Mouse (Mus musculus): Measurements from ENCODE around the gene Gm8180. TPM values are rescaled to one million over a fixed set of nuclear protein-coding genes. Genes with fewer than 3 reads are reported as not detected.
"Not testable (repeated sequence)": the region's sequence is repeated elsewhere in the genome, so short reads cannot be mapped to it uniquely, and the experiment has no call there.

Gm8180 gene
- total RNA-seq (2021): not detected
- long read RNA-seq, experiment 1: 0 reads
- long read RNA-seq, experiment 2: 0 reads

DNA sequence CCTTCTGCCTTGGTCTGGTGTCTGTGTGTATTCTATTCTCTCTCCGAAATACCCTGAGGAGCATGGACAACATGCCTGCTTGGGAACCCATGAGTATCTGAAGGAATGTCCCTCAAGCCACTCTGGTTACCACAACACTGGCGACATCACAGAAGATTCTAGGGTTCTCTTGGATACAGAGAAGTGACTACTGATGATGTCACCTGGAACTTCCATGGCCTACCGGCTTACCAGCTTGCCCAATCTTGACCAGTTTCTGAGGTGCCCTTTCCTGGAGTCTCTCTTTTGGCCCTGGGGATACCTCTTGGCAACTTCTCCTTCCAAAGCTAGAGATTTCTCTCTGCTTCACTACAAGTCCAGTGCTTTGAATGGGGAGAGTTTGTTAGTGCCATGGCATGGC is at the start of gene Gm8180:
Gene Gm8180, minus strand, starts transcription at position 101 of the 400 bp plus-strand sequence.
- intact Hi-C loops (cut with DNase I); DNase-seq (ENCODE audit: low spot score in 2 of 2): not testable (repeated sequence)

DNA sequence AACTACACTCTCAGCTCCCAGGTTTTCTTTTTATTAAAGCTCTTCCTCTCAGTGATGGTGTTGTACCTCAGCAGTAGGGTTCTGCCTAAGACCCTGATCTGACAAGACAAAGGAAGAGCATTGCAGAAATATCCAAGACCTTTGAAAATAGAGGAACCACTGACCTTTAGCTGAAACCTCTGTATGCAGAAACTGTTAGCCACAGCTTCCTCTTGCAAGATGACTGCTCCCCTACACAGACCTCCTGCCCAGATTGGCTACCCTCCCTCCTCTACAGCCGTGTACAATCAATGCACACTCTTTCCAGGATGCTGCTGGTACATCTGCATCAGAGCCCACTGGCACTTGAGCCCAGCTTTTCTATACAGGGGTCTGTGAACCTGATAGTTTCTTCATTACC is 45.8 kb upstream of the Gm8180 start:
- DNase-seq (ENCODE audit: low spot score in 2 of 2); intact Hi-C loops (cut with DNase I): not testable (repeated sequence)

DNA sequence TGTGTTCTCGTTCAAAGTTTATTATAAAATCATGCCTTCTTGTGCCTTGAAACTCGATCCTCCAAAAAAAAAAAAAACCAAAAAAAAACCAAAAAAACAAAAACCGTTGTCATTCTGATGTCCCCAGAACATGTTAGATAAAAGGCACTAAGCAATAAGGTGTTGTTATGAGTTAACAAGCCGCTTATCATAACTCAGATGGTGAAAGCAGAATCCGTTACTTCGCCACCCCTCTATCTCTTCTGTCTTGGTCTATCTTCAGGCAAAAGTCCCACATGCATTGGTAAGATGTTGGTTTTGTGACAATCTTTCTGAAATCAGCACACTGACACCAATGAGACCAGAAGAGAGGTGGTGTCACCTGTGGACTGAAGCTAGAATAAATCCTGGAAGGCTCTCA is 39.6 kb upstream of the Gm8180 start:
- DNase-seq (ENCODE audit: low spot score in 2 of 2); intact Hi-C loops (cut with DNase I): not testable (repeated sequence)

DNA sequence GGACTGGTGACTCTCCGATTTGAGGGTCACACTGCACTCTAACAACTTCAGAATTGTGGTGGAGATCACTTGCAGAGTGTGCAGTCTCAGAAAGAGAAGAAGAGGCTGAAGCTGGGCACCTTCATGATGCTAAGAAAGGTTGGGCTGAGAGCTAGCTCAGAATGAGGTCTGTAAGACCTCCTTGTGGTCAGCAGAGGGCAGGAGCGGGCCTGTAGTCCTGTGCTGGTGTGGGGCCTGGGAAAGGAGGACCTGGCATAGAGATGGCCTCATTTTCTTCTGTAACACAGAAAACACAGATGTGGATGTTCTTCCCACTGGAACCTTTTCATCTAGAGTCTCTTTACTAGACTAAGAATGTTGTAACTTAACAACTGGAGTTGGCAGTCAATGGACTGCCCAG is 37.3 kb upstream of the Gm8180 start:
- intact Hi-C loops (cut with DNase I): not testable (repeated sequence)

DNA sequence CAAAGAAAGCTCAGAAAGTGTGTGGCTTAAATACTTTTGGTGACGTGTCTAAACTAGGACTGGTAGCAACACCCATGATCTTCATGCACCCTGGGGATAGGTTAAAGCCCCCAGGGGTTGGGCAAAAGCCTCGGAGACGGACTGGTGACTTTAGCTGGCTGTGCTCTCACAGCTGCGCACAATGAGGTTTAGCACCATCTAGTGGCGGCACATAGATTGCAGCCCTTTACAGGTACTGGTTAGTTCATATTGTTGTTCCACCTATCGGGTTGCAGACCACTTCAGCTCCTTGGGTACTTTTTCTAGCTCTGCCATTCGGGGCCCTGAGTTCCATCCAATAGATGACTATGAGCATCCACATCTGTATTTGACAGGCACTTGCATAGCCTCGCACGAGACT is 27.9 kb upstream of the Gm8180 start:
- intact Hi-C loops (cut with DNase I): not testable (repeated sequence)
- peak; percentile 39 to 65 for DNase-seq (ENCODE audit: low spot score in 2 of 2)

More for the DNA sequence above, 37.3 kb upstream of the Gm8180 start:
- DNase-seq (ENCODE audit: low spot score in 2 of 2): not testable (repeated sequence)

DNA sequence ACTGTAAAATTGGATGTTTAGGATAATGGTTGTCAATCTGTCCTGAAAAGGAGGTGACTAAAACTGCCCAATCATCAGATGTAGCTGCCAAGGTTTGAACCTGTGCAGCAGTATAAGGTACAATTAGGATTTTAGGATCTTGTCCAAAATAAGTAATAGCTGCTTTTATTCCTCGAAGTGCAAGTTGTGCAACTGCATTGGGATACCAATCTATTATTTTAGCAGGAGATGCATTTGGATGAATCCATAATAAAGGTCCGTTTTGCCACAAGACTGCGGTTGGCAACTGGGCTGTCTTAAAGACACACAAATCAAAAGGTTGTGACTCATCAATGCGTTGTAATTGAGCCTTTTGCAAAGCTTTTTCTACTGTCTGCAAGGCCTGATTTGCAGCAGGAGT is 23.6 kb upstream of the Gm8180 start:
- DNase-seq (ENCODE audit: low spot score in 2 of 2); intact Hi-C loops (cut with DNase I): not testable (repeated sequence)

DNA sequence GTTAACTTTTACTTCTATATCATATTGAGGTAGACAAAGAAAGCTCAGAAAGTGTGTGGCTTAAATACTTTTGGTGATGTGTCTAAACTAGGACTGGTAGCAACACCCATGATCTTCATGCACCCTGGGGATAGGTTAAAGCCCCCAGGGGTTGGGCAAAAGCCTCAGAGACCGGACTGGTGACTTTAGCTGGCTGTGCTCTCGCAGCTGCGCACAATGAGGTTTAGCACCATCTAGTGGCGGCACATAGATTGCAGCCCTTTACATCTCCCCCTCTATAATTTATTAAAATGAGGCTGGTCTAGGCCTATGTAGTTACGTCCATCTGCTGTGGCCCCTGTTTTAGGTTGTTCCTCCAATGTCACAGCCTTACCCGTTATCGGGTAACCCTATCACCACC is 19.9 kb upstream of the Gm8180 start:
- DNase-seq (ENCODE audit: low spot score in 2 of 2); intact Hi-C loops (cut with DNase I): not testable (repeated sequence)

DNA sequence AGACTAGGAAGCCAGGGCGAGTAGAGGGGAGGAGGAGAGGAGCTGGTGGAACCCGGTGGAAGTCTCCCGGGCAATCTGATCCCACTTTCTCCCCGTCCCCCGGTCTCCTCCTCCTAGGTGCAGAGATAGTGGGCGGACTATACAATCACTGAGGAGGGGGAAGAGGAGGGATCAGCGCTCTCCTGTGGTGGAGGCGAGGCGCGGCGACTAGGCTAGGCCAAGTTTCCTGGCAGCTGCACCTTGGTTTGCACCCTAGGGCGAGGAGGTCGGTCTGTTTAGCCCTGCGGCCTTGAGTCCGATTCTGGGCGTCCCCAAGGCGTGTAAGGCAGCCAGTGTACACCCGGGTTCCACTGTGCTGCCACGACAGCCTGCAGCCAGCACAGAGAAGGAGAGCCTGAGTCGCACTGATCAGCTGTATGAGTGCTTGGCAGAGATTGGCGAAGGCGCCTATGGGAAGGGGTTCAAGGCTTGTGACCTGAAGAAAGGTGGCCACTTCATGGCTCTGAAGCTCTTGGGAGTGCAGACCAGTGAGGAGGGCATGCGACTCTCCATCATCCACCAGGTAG is 12.4 kb upstream of the Gm8180 start:
- intact Hi-C loops (cut with DNase I): not testable (repeated sequence)

DNA sequence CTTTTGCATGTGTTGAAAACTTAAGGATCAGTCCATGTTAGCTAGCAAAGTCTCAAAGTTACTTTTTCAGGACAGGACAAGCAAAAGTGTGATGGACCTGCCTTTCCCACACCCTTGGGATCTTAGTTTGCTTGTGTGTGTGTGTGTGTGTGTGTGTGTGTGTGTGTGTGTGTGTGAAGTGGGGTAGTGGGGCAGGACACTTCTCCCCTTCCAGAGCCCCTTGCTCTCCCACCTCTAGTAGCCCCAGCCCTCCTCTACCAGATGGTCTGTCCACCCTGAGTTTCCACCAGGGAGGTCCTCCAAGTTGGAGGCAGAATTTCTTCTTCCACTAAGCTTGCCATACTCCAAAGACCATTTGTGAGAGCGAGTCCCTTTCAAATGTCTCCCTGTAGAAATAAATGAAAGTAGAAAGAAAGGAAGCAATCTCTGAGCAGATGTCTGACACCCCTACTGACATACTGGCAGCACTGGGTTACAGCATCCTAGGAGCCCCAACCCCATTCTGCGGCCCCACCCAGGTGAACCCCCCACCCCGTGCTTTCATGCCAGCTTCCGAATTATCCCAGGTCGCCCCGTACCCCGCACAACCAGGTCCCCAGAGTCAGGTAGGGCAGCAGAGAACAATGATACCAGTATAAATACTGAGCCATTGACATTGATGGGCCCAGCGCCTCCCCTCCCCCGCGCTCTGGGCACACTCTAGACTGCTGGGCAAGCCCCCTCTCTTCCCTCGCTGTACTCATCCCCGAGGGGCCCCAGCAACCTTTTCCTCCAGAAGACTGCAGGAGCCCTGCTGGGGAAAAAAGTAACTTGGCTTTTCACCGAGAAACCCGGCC is 11.7 kb upstream of the Gm8180 start:
- intact Hi-C loops (cut with DNase I): no loop called here
- DNase-seq (ENCODE audit: low spot score in 2 of 2): no peak

More for the DNA sequence above, 12.4 kb upstream of the Gm8180 start:
- not testable (repeated sequence) for DNase-seq (ENCODE audit: low spot score in 2 of 2)

DNA sequence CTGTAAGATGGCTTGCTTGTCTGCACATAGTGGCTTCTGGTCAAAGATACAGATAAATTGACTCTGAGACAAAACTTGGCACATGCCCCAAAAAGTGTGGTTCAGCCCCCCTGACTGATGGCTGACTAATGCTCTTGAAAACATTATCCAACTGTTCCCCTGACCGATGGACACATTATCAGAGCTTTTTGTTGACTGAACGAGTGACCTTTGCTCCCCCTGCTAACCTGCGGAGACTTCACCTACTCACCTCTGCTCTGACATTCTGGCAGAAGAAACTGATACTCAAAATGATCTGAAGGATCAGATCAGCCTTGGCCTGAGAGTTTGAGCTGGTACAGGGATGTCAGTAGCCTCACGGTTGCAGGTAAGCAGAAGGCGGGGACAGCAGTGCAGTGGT is 9.3 kb upstream of the Gm8180 start:
- intact Hi-C loops (cut with DNase I); DNase-seq (ENCODE audit: low spot score in 2 of 2): not testable (repeated sequence)

DNA sequence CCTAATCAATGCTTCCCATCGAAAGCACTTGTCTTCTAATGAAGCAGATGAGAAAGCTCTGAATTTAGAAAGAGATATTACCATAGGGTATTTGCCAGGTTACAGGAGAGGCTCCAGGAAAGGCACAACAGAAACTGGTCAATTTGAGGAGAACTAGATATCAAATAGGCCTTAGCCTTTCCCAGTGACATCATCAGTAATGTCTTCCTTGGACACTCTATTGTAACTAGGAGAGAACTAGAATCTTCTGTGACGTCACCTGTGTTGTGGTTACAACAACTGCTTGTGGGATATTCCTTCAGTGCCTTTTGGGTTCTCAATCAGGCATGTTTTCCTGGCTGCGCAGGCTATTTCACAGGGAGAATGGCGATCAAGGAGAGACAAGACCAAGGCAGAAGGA is 37.0 kb downstream of the Gm8180 start, which contains the start of gene Gm6526:
Gene Gm6526, plus strand, starts transcription at position 301 of the 400 bp plus-strand sequence.
- intact Hi-C loops (cut with DNase I); DNase-seq (ENCODE audit: low spot score in 2 of 2): not testable (repeated sequence)

Other genes starting within 250 kb of the Gm8180 start
- under 1 TPM; 0.36 to 0.40 TPM for gene Gm5799, start 241.2 kb downstream of the Gm8180 start, total RNA-seq (2021)
- not detected for gene Gm17654, start 205.6 kb downstream of the Gm8180 start, total RNA-seq (2021)
- gene Gm10375, start 176.7 kb downstream of the Gm8180 start, total RNA-seq (2021): not detected
- not detected for gene Gm8165, start 107.5 kb downstream of the Gm8180 start, total RNA-seq (2021)
- gene Gm7324, start 86.9 kb downstream of the Gm8180 start, total RNA-seq (2021): 1 to 10 TPM; 1.9 to 2.3 TPM
- not detected for gene Gm16506, start 57.3 kb downstream of the Gm8180 start, total RNA-seq (2021)
- gene Gm6526, start 36.9 kb downstream of the Gm8180 start, total RNA-seq (2021): not detected
- not detected for gene Ear1, start 90.8 kb upstream of the Gm8180 start, total RNA-seq (2021)
- not detected for gene Ear10, start 138.8 kb upstream of the Gm8180 start, total RNA-seq (2021)
- gene Gm8113, start 140.6 kb upstream of the Gm8180 start, total RNA-seq (2021): under 1 TPM in 1 of 2 experiments, not detected in 1; 0.17 TPM
- gene Ang5, start 172.3 kb upstream of the Gm8180 start, total RNA-seq (2021): not detected
- not detected for gene Ang6, start 217.5 kb upstream of the Gm8180 start, total RNA-seq (2021)

Data from left cerebral cortex, postnatal 14 days (tissue).